Mouse (Mus musculus): Measurements from ENCODE around the gene Runx3.

DNA sequence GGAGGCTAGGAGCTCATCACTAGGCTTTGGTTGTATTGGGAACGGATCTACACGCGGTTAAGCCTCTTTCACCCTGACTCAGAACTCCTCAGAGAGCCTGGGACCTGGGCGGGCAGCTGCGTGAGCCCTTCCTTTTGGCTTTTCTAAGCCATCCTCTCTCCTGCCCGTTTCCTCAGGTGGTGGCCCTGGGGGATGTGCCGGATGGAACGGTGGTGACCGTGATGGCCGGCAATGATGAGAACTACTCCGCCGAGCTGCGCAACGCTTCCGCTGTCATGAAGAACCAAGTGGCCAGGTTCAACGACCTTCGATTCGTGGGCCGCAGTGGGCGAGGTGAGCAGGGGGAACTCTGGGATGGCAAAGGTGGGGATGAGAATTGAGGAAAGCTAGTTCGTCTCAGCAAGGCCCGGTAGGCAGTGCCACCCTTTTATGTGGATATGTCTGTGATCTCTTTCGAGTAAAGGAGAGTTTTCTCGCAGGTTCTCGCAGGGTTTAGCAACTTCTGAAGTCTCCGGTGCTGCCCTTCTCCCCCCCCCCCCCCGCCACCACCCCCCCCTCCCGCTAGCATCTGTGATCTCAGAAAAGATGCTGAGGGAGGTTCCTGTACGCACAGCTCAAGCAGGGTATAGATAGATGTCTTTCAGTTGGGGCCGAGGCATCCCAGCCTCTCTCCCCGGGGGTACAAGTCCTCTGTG, 34.8 kb downstream of the Runx3 start:
- TF ChIP-seq CTCF (IDR thresholded peaks at IDR 0.05; ENCODE audit: low read depth) (no peak), EP300 (optimal IDR thresholded peaks at IDR 0.05) (no peak)

Measured in stomach, postnatal 0 days (tissue).